Mouse (Mus musculus): Measurements from ENCODE around the gene Perm1. TPM values are rescaled to one million over a fixed set of nuclear protein-coding genes. Genes with fewer than 3 reads are reported as not detected.
A peak's percentile ranks its signal among the peaks of the same experiment; 100 is the strongest.

Gene Perm1
- total and polyA plus RNA-seq, 3 experiments = 0.19 to 1.8 TPM; not detected in 1

DNA sequence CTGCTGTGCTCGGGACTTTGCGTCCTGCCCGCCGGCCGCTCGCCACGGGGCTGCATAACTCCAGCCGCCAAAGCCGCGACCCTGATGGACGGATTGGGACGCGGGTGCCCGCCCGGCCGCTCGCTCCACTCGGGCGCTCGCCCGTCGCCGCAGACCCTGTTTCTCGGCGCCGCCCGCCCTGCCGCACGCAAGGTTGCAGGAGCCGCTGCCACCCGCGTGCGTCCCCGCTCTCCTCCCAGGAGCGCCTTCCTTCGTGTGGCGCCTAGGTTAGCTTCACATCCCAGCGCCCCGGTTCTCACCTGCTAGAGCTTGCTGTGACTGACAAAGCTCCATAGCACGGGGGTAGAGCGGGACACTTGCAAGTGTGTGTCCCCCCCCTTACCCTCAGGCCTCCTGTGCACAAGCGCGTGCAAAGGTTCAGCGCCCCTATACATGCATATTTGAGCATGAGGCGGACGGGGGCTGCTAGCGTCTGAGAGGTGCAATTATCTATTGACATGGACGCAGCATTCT, 19.1 kb downstream of the Perm1 start, which contains the start of gene Plekhn1:
TSS of gene Plekhn1 (minus strand) at position 157 of the 513 bp plus-strand sequence.
- DNase-seq (ENCODE audit: low read depth, low spot score) = peak; percentile 82
- peaks cover 42% of the 10 kb centered on the region for H3K79me2 ChIP-seq (ENCODE audit: control insufficient read depth, insufficient read depth, low read length, poor library complexity)
- H3K27me3 ChIP-seq (ENCODE audit: control insufficient read depth in 1 of 2, insufficient read depth in 2 of 2, low read length in 2 of 2) = no peaks in the 10 kb centered on the region
- peak within 1 kb of the TSS; percentile 85 for H3K27ac ChIP-seq (ENCODE audit: control insufficient read depth, low read depth, low read length)
- H3K4me1 ChIP-seq (ENCODE audit: control insufficient read depth in 1 of 2, insufficient read depth in 2 of 2, low read length in 2 of 2) = peaks cover 2 to 6% of the 10 kb centered on the region in 2 experiments; a peak in 2 of 4 replicates
- peak within 1 kb of the TSS; percentile 86 for H3K9ac ChIP-seq (ENCODE audit: control insufficient read depth, low read depth, low read length, poor library complexity, severe bottlenecking)
- no peaks in the 10 kb centered on the region for H3K9me3 ChIP-seq (replicated peaks; ENCODE audit: insufficient read depth, low read length)
- H3K36me3 ChIP-seq (ENCODE audit: control insufficient read depth in 1 of 2, insufficient read depth in 2 of 2, low read length in 2 of 2) = peaks cover 8 to 14% of the 10 kb centered on the region in 2 experiments
- peak within 1 kb of the TSS; percentile 93 to 96 for H3K4me3 ChIP-seq (ENCODE audit: control insufficient read depth in 1 of 2, insufficient read depth in 1 of 2, low read depth in 2 of 2, low read length in 2 of 2)
- TF ChIP-seq USF1 (IDR thresholded peaks at IDR 0.05; ENCODE audit: low read depth, low read length) (no peak), TAL1 (IDR thresholded peaks at IDR 0.05; ENCODE audit: low read length) (no peak), CHD1 (IDR thresholded peaks at IDR 0.05; ENCODE audit: low read depth, low read length) (no peak; the same call in 1 of the 2 replicates), MAX (IDR thresholded peaks at IDR 0.05; ENCODE audit: low read length) (peak; percentile 67), POLR2AphosphoS2 (IDR thresholded peaks at IDR 0.05; ENCODE audit: low read length) (no peak), ZC3H11A (IDR thresholded peaks at IDR 0.05; ENCODE audit: low read depth, low read length) (0 out of 2 replicates have a peak, but pooled peaks have one; percentile 3), SMC3 (IDR thresholded peaks at IDR 0.05; ENCODE audit: low read depth, low read length) (no peak), MEF2A (IDR thresholded peaks at IDR 0.05; ENCODE audit: extremely low read depth, insufficient replicate concordance, low read depth, low read length, poor library complexity, severe bottlenecking) (no peak), SIN3A (IDR thresholded peaks at IDR 0.05; ENCODE audit: low read length) (peak; percentile 43; the same call in 1 of the 2 replicates), POLR2AphosphoS5 (IDR thresholded peaks at IDR 0.05; ENCODE audit: borderline replicate concordance, low read depth, low read length) (no peak), TBP (IDR thresholded peaks at IDR 0.05; ENCODE audit: low read depth, low read length) (no peak), RCOR1 (IDR thresholded peaks at IDR 0.05; ENCODE audit: low read depth, low read length) (no peak), E2F4 (IDR thresholded peaks at IDR 0.05; ENCODE audit: borderline replicate concordance, low read depth, low read length) (no peak), UBTF (IDR thresholded peaks at IDR 0.05; ENCODE audit: borderline replicate concordance, insufficient read depth, low read depth, low read length) (peak; percentile 48; the same call in 1 of the 2 replicates), ZNF384 (IDR thresholded peaks at IDR 0.05; ENCODE audit: low read depth, low read length) (no peak), USF2 (IDR thresholded peaks at IDR 0.05; ENCODE audit: borderline replicate concordance in 1 of 2, insufficient read depth in 1 of 2, low read depth in 1 of 2, low read length in 2 of 2) (no peak), EP300 (IDR thresholded peaks at IDR 0.05; ENCODE audit: low read depth in 1 of 2, low read length in 2 of 2) (no peak), ZMIZ1 (IDR thresholded peaks at IDR 0.05; ENCODE audit: low read depth, low read length) (no peak), ZKSCAN1 (IDR thresholded peaks at IDR 0.05; ENCODE audit: low read depth, low read length) (no peak), MAZ (IDR thresholded peaks at IDR 0.05; ENCODE audit: low read depth, low read length) (no peak; the same call in none of the 2 replicates), NRF1 (IDR thresholded peaks at IDR 0.05; ENCODE audit: insufficient read depth, low read depth, low read length, poor library complexity, severe bottlenecking) (no peak), KAT2A (conservative IDR thresholded peaks at IDR 0.05; ENCODE audit: low read depth, low read length) (no peak), GATA1 (IDR thresholded peaks at IDR 0.05; ENCODE audit: low read depth, low read length) (no peak), RAD21 (IDR thresholded peaks at IDR 0.05; ENCODE audit: low read depth, low read length) (no peak), TCF12 (IDR thresholded peaks at IDR 0.05; ENCODE audit: low read depth, low read length) (no peak; the same call in 1 of the 2 replicates), CHD2 (IDR thresholded peaks at IDR 0.05; ENCODE audit: low read length) (no peak), GABPA (IDR thresholded peaks at IDR 0.05; ENCODE audit: low read depth, low read length) (no peak), ELF1 (IDR thresholded peaks at IDR 0.05; ENCODE audit: low read depth, low read length) (no peak), HCFC1 (IDR thresholded peaks at IDR 0.05; ENCODE audit: low read depth, low read length) (peak; percentile 27; the same call in 1 of the 2 replicates), MYB (IDR thresholded peaks at IDR 0.05; ENCODE audit: low read depth, low read length) (no peak), JUND (IDR thresholded peaks at IDR 0.05; ENCODE audit: low read depth, low read length) (no peak), MAFK (IDR thresholded peaks at IDR 0.05; ENCODE audit: borderline replicate concordance, low read depth, low read length) (no peak), MXI1 (IDR thresholded peaks at IDR 0.05; ENCODE audit: low read depth, low read length) (0 out of 2 replicates have a peak, but pooled peaks have one; percentile 35), CTCF (IDR thresholded peaks at IDR 0.05 in 2 of 3, conservative IDR thresholded peaks at IDR 0.05 in 1 of 3; ENCODE audit: control insufficient read depth in 1 of 3, insufficient read depth in 1 of 3, low read depth in 2 of 3, low read length in 3 of 3, poor library complexity in 1 of 3, severe bottlenecking in 1 of 3) (no peak), NELFE (IDR thresholded peaks at IDR 0.05; ENCODE audit: low read depth, low read length) (peak; percentile 50), ETS1 (IDR thresholded peaks at IDR 0.05; ENCODE audit: low read depth, low read length) (no peak), BHLHE40 (IDR thresholded peaks at IDR 0.05; ENCODE audit: borderline replicate concordance, low read depth, low read length) (no peak)

All from MEL (cell line).